Mouse (Mus musculus): ENCODE measurements at regions not wholly inside any gene's neighbourhood (a gene's known extent, or its start where the extent isn't known, plus 50 kb on each side); places are given as distances from the start of the nearest gene placed in this dataset.

DNA sequence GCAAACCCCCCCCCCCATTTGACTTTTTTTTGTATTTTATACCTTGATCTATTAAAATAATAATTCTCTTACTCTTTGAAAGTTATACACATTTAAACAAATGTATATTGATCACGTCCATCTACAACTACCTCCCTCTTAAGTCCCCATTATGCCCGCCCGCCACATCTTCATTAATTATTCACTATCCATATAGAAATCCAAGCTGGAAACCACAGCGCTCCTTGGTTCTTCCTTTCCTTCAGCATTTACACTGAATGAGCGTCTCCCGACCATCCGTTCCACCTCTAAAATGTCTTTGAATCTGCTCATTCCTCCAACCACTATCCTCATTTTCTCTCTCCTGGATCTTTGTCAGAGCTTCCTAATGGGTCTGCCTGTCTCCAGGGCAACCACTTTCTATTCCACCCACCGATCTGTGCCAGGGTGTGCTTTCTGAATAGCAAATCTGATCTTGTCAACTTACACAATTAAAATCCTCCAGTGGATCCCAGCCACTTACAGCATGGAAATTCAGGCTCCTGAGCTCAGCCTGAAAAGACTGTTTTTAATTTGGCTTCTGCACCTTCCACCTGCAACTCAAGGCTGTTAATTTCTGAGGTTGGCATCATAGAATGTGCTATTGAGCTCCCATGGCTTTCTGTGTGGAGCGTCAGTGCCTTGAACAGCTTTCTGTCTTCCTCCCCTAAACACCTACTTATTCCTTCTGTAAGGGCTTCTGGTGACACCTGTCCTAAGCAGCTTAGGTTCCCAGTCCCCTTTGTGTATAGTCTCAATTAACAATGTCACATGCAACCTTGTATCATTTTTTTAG lies 265.5 kb downstream of the Spry2 start:
- CTCF ChIA-PET: no interaction called here

DNA sequence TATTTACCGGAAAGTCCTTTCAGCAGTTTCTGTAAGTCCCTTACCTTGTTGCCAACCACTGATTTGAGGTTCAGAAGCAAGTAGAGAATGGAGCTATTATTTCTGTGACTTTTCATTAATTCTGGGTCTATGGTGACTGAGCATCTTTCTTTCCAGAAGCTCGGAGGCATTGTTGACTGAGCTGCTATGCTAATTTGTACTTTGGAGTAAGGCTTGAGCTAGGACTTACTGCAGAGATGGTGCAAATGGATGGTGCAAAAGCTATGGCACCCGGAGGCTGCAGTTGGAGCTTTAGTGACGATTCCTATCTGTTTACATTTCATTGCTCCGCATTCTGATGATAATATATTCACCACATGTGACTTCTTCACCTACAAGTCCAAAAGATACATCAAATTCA lies 266.2 kb downstream of the Spry2 start:
- CTCF ChIA-PET: no interaction called here

- CTCF ChIA-PET: no interaction called here
These were observed 267.9 kb downstream of the Spry2 start for GRCm38 (mm10) chr14:105628673-105629072.

DNA sequence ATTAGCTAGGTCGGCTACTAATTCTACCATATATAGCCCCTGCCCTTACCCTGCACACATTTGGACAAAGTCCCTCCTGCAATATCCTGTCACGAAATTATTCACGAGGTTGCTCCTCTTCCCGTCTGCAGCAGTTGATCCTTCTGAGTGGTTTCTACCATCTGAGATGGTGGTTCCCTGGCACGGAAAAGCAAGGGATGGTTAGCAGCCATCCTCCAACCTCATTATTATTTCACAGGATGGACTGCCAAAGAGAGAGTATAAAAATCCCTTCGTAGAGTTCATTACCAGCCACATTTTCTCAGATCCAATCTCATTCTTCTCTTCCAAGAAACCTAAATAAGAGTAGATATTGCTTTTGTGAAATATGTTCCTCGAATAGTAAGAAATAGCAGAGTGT lies 272.2 kb downstream of the Spry2 start:
- CTCF ChIA-PET: no interaction called here

DNA sequence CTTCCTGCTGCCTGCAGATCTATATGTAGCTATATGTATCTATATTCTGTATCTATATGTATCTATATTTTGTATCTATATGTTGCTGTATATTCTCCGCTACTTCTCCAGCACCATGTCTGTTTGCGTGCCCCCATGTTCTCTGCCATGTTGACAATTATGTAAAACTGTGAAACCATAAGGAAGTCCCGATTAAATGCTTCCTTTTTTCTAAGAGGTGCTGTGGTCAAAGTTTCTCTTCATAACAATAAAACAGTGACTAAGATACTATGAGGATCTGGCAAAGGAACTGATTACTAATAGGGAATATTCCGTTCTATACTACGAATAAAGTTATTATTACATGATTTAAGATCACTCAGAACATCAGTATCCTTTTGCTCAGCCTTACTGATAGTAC lies 274.5 kb downstream of the Spry2 start:
- CTCF ChIA-PET: no interaction called here

DNA sequence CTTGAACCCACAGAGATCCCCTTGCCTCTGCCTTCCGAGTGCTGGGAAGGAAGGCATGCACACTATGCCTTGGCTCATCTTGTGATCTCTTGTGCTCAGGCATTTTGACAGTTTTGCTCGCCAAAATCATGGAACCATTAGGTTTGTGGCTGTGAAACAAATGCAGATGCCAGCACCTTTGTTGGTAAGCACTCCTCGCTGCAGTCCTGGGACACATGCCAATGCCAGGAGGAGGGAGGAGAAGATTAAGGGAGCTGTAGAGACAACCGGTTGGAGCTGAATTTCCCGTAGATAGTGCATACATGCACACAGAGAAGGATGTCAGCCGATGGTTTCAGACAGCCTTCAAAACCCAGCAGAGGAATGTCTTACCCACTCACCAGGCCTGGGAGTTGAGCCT lies 275.5 kb downstream of the Spry2 start:
- CTCF ChIA-PET: no interaction called here

- CTCF ChIA-PET: no interaction called here
These were observed 277.2 kb downstream of the Spry2 start for GRCm38 (mm10) chr14:105619449-105619848.

GRCm38 (mm10) chr14:105615766-105616165 lies 280.9 kb downstream of the Spry2 start:
- CTCF ChIA-PET: no interaction called here

- CTCF ChIA-PET: no interaction called here
These were observed 283.8 kb downstream of the Spry2 start for GRCm38 (mm10) chr14:105612794-105613193.

GRCm38 (mm10) chr14:105608804-105609203 lies 287.8 kb downstream of the Spry2 start:
- CTCF ChIA-PET: no interaction called here

GRCm38 (mm10) chr14:105606551-105606950 lies 290.1 kb downstream of the Spry2 start:
- CTCF ChIA-PET: no interaction called here

- CTCF ChIA-PET: no interaction called here
These were observed 292.2 kb downstream of the Spry2 start for GRCm38 (mm10) chr14:105604451-105604850.

- CTCF ChIA-PET: no interaction called here
These were observed 293.6 kb downstream of the Spry2 start for GRCm38 (mm10) chr14:105603047-105603461.

DNA sequence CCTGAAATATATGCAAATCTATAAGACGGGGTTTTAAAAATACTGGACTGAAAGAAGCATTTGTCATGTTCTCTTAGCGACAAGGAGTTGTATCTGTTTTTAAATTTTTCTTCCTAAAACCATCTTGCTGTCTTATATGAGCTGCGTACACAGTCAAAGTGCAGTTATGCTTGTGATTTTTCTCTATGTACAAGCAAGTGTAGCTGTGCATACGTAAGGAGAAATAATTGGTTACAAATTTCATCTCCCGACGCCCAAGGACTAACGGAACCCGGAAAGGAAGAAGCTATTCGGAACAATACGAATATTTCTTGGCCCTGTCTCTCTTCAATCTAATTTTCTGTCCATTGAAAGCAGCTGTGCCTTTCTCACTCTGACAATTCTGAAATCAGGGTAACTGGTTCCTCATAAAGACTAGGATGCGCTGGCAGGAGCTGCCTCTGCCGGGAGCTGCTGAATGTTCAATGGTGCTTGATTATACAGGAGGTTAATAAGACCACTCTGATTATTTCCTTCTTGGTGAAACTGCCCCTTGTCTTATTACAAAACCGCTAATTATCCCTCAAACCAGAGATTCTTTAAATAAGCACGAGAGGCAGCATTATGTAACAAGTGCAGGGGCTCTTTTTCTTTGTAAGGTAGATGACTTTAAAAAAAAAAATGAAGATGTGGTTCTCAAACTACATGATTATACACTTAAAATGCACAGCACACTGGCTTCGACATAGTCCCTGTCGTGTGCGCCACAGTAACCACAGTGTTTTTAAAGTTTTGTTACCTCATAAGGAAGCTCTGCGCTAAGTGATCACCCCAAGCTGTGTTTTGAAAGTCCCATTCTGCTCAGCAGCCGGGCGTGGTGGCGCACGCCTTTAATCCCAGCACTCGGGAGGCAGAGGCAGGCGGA lies 296.8 kb downstream of the Spry2 start:
- CTCF ChIA-PET: no interaction called here

GRCm38 (mm10) chr14:105589751-105590150 lies 306.9 kb downstream of the Spry2 start:
- CTCF ChIA-PET: no interaction called here

DNA sequence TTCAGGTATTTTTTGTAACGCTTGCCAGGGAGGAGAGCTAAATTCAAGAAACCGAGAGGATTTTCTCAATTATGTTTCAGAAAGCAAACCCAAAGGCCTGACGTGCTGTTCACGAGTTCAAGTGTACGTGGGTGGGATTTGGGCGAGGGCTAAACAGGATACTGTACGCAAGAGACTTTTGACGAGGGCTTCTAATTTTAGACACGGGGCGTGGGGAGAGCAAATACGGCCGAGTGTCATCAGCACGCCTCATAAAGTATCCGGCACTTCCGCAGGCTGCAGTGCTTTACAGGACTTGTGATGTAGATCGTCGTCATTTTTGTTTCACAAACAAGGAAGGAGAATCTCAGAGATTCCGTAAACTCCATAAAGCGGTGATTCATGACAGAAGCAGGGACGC lies 307.4 kb downstream of the Spry2 start:
- CTCF ChIA-PET: no interaction called here

DNA sequence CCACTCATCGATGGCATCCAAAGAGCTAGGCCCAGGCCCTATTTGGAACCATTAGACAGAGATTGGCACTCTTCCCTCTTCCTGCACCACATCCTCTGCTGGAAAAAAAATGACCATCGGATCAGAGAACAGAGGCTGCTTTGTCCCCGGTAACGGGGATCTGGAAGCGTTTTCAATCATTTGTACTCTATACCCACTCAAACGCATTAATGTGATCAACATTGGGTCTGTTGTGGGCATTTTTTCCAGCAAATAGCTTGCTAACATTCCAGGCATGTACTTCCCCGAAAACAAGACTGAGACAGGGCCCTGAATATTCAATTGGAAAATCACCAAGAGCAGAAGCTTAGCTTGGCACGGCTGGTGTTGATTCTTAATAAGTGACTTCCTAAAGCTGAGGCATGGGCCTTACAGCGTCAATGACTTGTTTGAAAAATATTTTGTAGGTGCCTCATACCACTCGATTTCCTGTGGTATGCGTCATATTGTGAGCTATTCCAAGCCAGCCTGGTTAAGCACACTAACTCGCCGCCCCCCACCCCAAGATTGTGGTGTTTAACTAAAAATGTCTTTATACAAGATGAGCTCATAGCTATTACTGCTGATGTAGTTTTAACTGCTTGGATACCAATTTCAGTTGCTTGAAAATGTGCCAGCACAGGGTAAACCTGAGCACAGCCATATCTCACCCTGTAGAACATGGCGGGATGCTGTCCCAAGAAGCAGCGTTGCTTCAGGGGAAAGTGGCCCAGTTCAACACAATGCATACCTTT lies 308.0 kb downstream of the Spry2 start:
- CTCF ChIA-PET: no interaction called here

DNA sequence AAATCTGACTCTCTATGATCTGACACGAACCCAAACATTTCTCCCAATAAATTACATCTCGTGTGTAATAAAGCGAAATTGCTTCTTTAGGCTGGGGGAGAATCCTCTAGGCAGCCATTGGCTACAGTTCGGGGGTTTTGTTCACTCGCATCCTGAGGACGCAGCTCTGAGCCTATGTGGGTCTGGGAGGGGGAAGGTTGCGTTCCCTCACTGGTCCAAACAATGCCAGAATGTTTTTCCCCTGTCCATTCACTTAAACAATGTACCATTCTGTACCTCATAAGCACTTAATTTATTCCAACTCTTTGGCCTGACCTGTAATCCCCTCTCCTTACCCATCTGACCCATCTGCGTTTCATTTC lies 308.6 kb downstream of the Spry2 start:
- CTCF ChIA-PET: no interaction called here

DNA sequence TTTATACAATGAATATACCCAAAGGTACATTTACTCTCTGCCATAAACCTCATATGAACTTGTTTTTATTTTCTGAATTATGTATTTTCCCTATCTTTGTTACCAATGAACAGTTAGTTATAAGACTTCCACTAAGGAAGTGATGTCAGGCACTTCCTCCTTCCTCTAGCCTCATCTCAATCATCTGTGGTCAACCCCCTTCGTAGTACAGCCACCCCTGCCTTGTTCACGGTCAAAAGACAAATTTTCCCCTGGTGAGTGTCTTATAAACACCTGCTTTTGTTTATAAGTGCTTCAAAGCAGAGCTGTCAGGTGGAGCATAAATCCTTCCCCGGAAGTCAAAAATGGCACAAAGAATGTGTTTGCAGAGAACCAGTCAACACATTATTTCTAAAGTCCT lies 312.0 kb downstream of the Spry2 start:
- CTCF ChIA-PET: no interaction called here

- CTCF ChIA-PET: no interaction called here
These were observed 313.1 kb downstream of the Spry2 start for GRCm38 (mm10) chr14:105583497-105583896.

- CTCF ChIA-PET: no interaction called here
These were observed 317.9 kb downstream of the Ndfip2 start for GRCm38 (mm10) chr14:105576266-105576665.

- CTCF ChIA-PET: no interaction called here
These were observed 313.9 kb downstream of the Ndfip2 start for GRCm38 (mm10) chr14:105572036-105572891.
